9 mouse cellular contexts compared by ENCODE assay signal in the genomic region with DNA sequence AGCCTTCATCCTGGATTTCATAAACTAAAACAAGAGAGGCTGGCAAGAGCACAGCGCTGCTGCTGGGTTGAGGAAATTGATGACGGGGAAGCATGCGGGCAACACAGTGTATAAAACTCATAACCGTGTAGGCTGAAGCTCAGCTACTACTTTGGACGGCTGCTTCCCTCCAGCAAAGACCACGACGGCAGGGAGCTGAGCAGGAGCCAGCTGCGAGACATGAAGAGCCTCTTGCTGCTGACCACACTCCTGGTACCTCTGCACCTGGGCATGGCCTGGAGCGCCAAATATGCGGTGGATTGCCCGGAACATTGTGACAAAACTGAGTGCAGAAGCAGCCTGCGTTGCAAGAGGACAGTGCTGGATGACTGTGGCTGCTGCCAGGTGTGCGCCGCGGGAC. TPM values are rescaled to one million over a fixed set of nuclear protein-coding genes. Genes with fewer than 3 reads are reported as not detected.
DNase-seq lines count a peak whose midpoint lies in the region; ATAC-seq and TF ChIP-seq lines count a peak whose summit lies in the region.
"Had no signal": no experiment of that assay in that cellular context is flagged by ENCODE, and none has a peak within 500 bp of the region (broad histone marks: within the 10 kb centered on the region; RNA-seq: fewer than 3 reads in every experiment).

Esm1 (plus strand) TSS at position 36 of the 400 bp plus-strand sequence.

- TF ChIP-seq POLR2A in CH12.LX (IDR thresholded peaks at IDR 0.05; ENCODE audit: low read depth, low read length) = no peak

- H3K4me1 ChIP-seq in forebrain, embryonic 14.5 days (ENCODE audit: control insufficient read depth, insufficient read depth, low read length) = no peaks in the 10 kb centered on the region
- H3K4me1 ChIP-seq in forebrain, embryonic 12.5 days = no peaks in the 10 kb centered on the region
- peaks cover 0 to 6% of the 10 kb centered on the region in 2 experiments; a peak in 2 of 4 replicates for H3K4me1 ChIP-seq in CH12.LX (ENCODE audit: control insufficient read depth in 1 of 2, insufficient read depth in 2 of 2)
- no peaks in the 10 kb centered on the region for H3K4me1 ChIP-seq in intestine, embryonic 16.5 days (ENCODE audit: control insufficient read depth, insufficient read depth, low read length)

- in situ Hi-C loops in CH12.LX (cut with MboI; ENCODE audit: low pct_ligation_motif_present, low pct_unique_long_range_greater_than_20kb, low sequenced_read_pairs) = no loop called here

- no peak for ATAC-seq in forebrain, embryonic 14.5 days
- ATAC-seq in forebrain, embryonic 12.5 days (ENCODE audit: low FRiP score) = no peak
- no peak for ATAC-seq in intestine, embryonic 16.5 days

- no peak for TF ChIP-seq EP300 in CH12.LX (IDR thresholded peaks at IDR 0.05; ENCODE audit: low read length)

- no peak for TF ChIP-seq CTCF in CH12.LX (conservative IDR thresholded peaks at IDR 0.05 in 1 of 2, IDR thresholded peaks at IDR 0.05 in 1 of 2; ENCODE audit: low read depth in 2 of 2, low read length in 2 of 2)

- no peak within 1 kb of the TSS for H3K4me2 ChIP-seq in forebrain, embryonic 14.5 days (ENCODE audit: low read length)
- no peak within 1 kb of the TSS for H3K4me2 ChIP-seq in forebrain, embryonic 12.5 days
- H3K4me2 ChIP-seq in CH12.LX (ENCODE audit: insufficient read depth, low read depth, poor library complexity, severe bottlenecking) = peak within 1 kb of the TSS; percentile 48
- 0 out of 2 replicates have a peak within 1 kb of the TSS, but pooled peaks have one; percentile 16 for H3K4me2 ChIP-seq in intestine, embryonic 16.5 days (ENCODE audit: low read depth, low read length)

- H3K36me3 ChIP-seq in forebrain, embryonic 14.5 days (ENCODE audit: control insufficient read depth, insufficient read depth, low read length) = no peaks in the 10 kb centered on the region
- no peaks in the 10 kb centered on the region for H3K36me3 ChIP-seq in forebrain, embryonic 12.5 days (replicated peaks)
- H3K36me3 ChIP-seq in CH12.LX (replicated peaks in 1 of 2; ENCODE audit: control insufficient read depth in 1 of 2, insufficient read depth in 1 of 2, low read length in 1 of 2) = no peaks in the 10 kb centered on the region
- H3K36me3 ChIP-seq in intestine, embryonic 16.5 days (ENCODE audit: control insufficient read depth, insufficient read depth, low read length) = no peaks in the 10 kb centered on the region

- H3K79me2 ChIP-seq in CH12.LX (replicated peaks; ENCODE audit: control insufficient read depth, extremely low read depth, insufficient read depth, poor library complexity, severe bottlenecking) = no peaks in the 10 kb centered on the region

- dilution Hi-C loops in CH12.LX (cut with MboI; ENCODE audit: extremely low pct_ligation_motif_present, extremely low pct_unique_long_range_greater_than_20kb, low sequenced_read_pairs) = no loop called here

- 0 out of 2 replicates have a peak within 1 kb of the TSS, but pooled peaks have one; percentile 8 for H3K9ac ChIP-seq in forebrain, embryonic 14.5 days (ENCODE audit: low read length)
- H3K9ac ChIP-seq in forebrain, embryonic 12.5 days = no peak within 1 kb of the TSS
- H3K9ac ChIP-seq in CH12.LX (ENCODE audit: insufficient read depth, low read depth) = no peak within 1 kb of the TSS
- H3K9ac ChIP-seq in intestine, embryonic 16.5 days (ENCODE audit: low read depth, low read length) = no peak within 1 kb of the TSS

- WGBS in forebrain, embryonic 14.5 days = 57% methylated on average over 15 of the region's 15 CpGs
- 54% methylated on average over 15 of the region's 15 CpGs for WGBS in forebrain, embryonic 12.5 days
- 35% methylated on average over 15 of the region's 15 CpGs for WGBS in intestine, embryonic 16.5 days

- DNase-seq in forebrain, embryonic 14.5 days (ENCODE audit: low spot score) = no peak
- no peak for DNase-seq in CH12.LX (ENCODE audit: extremely low read depth)
- peak; percentile 23 for DNase-seq in lung, postnatal 25 days (ENCODE audit: low spot score)
- no peak for DNase-seq in frontal cortex, postnatal 10 days (ENCODE audit: low spot score in 2 of 2)
- no peak for DNase-seq in layer of hippocampus, adult 8-10 months (ENCODE audit: low spot score in 2 of 2)
- no peak for DNase-seq in layer of hippocampus, adult 18-20 months (ENCODE audit: low spot score in 2 of 2)
- DNase-seq: cerebellum, postnatal 10 days had no signal

- H3K27ac ChIP-seq in forebrain, embryonic 14.5 days (ENCODE audit: low read depth, low read length) = no peak within 1 kb of the TSS
- no peak within 1 kb of the TSS for H3K27ac ChIP-seq in forebrain, embryonic 12.5 days
- no peak within 1 kb of the TSS for H3K27ac ChIP-seq in CH12.LX (ENCODE audit: insufficient read depth, low read depth)
- H3K27ac ChIP-seq in intestine, embryonic 16.5 days (ENCODE audit: low read length) = no peak within 1 kb of the TSS

- no peaks in the 10 kb centered on the region for H3K9me3 ChIP-seq in forebrain, embryonic 14.5 days (replicated peaks; ENCODE audit: control insufficient read depth, low read length)
- no peaks in the 10 kb centered on the region for H3K9me3 ChIP-seq in forebrain, embryonic 12.5 days
- H3K9me3 ChIP-seq in CH12.LX (replicated peaks; ENCODE audit: low read length) = no peaks in the 10 kb centered on the region
- no peaks in the 10 kb centered on the region for H3K9me3 ChIP-seq in intestine, embryonic 16.5 days (ENCODE audit: control insufficient read depth, low read length)

- no peaks in the 10 kb centered on the region for H3K27me3 ChIP-seq in forebrain, embryonic 14.5 days (replicated peaks; ENCODE audit: control insufficient read depth, insufficient read depth, low read length)
- 0 out of 2 replicates have a peak, but pooled peaks cover 8% of the 10 kb centered on the region for H3K27me3 ChIP-seq in forebrain, embryonic 12.5 days
- no peaks in the 10 kb centered on the region for H3K27me3 ChIP-seq in CH12.LX (replicated peaks)
- H3K27me3 ChIP-seq in intestine, embryonic 16.5 days (replicated peaks; ENCODE audit: control insufficient read depth, insufficient read depth, low read length) = peaks cover 4% of the 10 kb centered on the region; the same call in 1 of the 2 replicates

- no peak for TF ChIP-seq RAD21 in CH12.LX (IDR thresholded peaks at IDR 0.05; ENCODE audit: low read depth, low read length)

- H3K4me3 ChIP-seq in forebrain, embryonic 14.5 days (ENCODE audit: low read depth, low read length) = no peak within 1 kb of the TSS
- no peak within 1 kb of the TSS for H3K4me3 ChIP-seq in forebrain, embryonic 12.5 days (replicated peaks)
- peak within 1 kb of the TSS in 1 of 3 experiments; percentile 17 for H3K4me3 ChIP-seq in CH12.LX (replicated peaks in 1 of 3; ENCODE audit: low read depth in 2 of 3, low read length in 2 of 3, poor library complexity in 1 of 3)
- no peak within 1 kb of the TSS; the same call in 1 of the 2 replicates for H3K4me3 ChIP-seq in intestine, embryonic 16.5 days (ENCODE audit: low read length)

TF ChIP-seq in CH12.LX, 34 proteins besides CTCF, POLR2A, EP300 and RAD21:
- TF ChIP-seq BHLHE40 (IDR thresholded peaks at IDR 0.05; ENCODE audit: low read depth, low read length) = no peak
- TF ChIP-seq UBTF (IDR thresholded peaks at IDR 0.05; ENCODE audit: low read depth, low read length) = no peak
- no peak for TF ChIP-seq HCFC1 (IDR thresholded peaks at IDR 0.05; ENCODE audit: low read depth, low read length)
- no peak for TF ChIP-seq CHD2 (IDR thresholded peaks at IDR 0.05; ENCODE audit: low read length)
- no peak for TF ChIP-seq GABPA (IDR thresholded peaks at IDR 0.05; ENCODE audit: insufficient replicate concordance, low read depth, low read length)
- no peak for TF ChIP-seq NELFE (IDR thresholded peaks at IDR 0.05; ENCODE audit: low read depth, low read length)
- no peak for TF ChIP-seq IRF4 (IDR thresholded peaks at IDR 0.05; ENCODE audit: low read depth, low read length)
- no peak for TF ChIP-seq SMC3 (IDR thresholded peaks at IDR 0.05; ENCODE audit: low read depth, low read length)
TF ChIP-seq in CH12.LX: peak in this region for 0.

RNA-seq across cellular contexts. Expression of gene Esm1, which starts in this region (rescaled TPM):
- polyA plus RNA-seq in forebrain, embryonic 14.5 days (2014; fragmentation: Nextera tagmentation; extraction: Ambion mirVana) = 0.96 and 1.0 TPM in 2 replicates
- polyA plus RNA-seq in forebrain, embryonic 12.5 days (2016; fragmentation: Nextera tagmentation; extraction: Ambion mirVana) = 1.4 and 2.5 TPM in 2 replicates
- total RNA-seq in CH12.LX (2012; rRNA removed) = 0.13 TPM in 1 of 2 replicates, not detected in the other
- total RNA-seq in CH12.LX (2014; rRNA removed) = not detected in 2 replicates
- not detected in 2 replicates for polyA plus RNA-seq in CH12.LX (2012; ENCODE audit: insufficient read length, low read depth)
- 3.6 and 4.8 TPM in 2 replicates for polyA plus RNA-seq in intestine, embryonic 16.5 days (2015; fragmentation: Nextera tagmentation; extraction: Ambion mirVana)
- under 1 TPM in 2 of 4 experiments, not detected in 2; 0.20 to 0.21 TPM for total RNA-seq in layer of hippocampus, adult 8-10 months (2022)
- total RNA-seq in layer of hippocampus, adult 18-20 months (2021) = not detected

Comparison
In these comparisons a context has a peak if more than half of its experiments do, and no peak if none do; other contexts are left out.
1. H3K4me2 ChIP-seq: peak in CH12.LX (single experiment) and intestine, embryonic 16.5 days (single experiment); none in forebrain, embryonic 14.5 days (single experiment) and forebrain, embryonic 12.5 days (single experiment).